Mouse (Mus musculus): ENCODE results near the gene Arfgef2. TPM values are rescaled to one million over a fixed set of nuclear protein-coding genes. Genes with fewer than 3 reads are reported as not detected.

Arfgef2 gene
- 3.4 TPM for polyA plus RNA-seq (2017; shearing (Covaris generic))

GRCm38 (mm10) chr2:166805250-166806172, at the start of gene Arfgef2:
Gene Arfgef2, plus strand, starts transcription at chr2:166805588.

GRCm38 (mm10) chr2:166792355-166792754, 13.0 kb upstream of the Arfgef2 start, which contains the start of gene Trp53rkb:
Gene Trp53rkb, plus strand, starts transcription at chr2:166792531.

GRCm38 (mm10) chr2:166905711-166906522, 100.5 kb downstream of the Arfgef2 start, which contains the start of gene Cse1l:
Gene Cse1l, plus strand, starts transcription at chr2:166906040.

Other genes starting within 250 kb of the Arfgef2 start
- 18.6 TPM for gene Prex1, start 91.8 kb upstream of the Arfgef2 start, polyA plus RNA-seq (2017; shearing (Covaris generic))
- 0.27 TPM for gene Trp53rkb, start 13.1 kb upstream of the Arfgef2 start, polyA plus RNA-seq (2017; shearing (Covaris generic))
- gene Cse1l, start 100.5 kb downstream of the Arfgef2 start, polyA plus RNA-seq (2017; shearing (Covaris generic)), result 88.5 TPM
- 86.4 TPM for gene Stau1, start 190.7 kb downstream of the Arfgef2 start, polyA plus RNA-seq (2017; shearing (Covaris generic))
- gene Ddx27, start 209.6 kb downstream of the Arfgef2 start, polyA plus RNA-seq (2017; shearing (Covaris generic)), result 102 TPM

Data from CD4-positive, CD25-positive, alpha-beta regulatory T cell, adult 9 weeks (primary cell).